Mouse (Mus musculus) embryonic facial prominence, embryonic 14.5 days (tissue): ENCODE results near the gene P2rx3. TPM values are rescaled to one million over a fixed set of nuclear protein-coding genes. Genes with fewer than 3 reads are reported as not detected.
A peak's percentile ranks its signal among the peaks of the same experiment; 100 is the strongest.

Experiments used
- ATAC-seq: fragments of 200-750 bp; cut with Nextera tagmentation; 2 replicates; pipeline ENCODE4 v1.8.0; 2017; ENCODE audit warnings: low read depth, moderate number of reproducible peaks, moderate TSS enrichment
- DNase-seq: peaks from one replicate; pipeline ENCODE4 v3.0.0-alpha.2; 2015; ENCODE audit warnings: low spot score
- H3K27ac ChIP-seq: fragments of 300-500 bp; sonication (generic); replicated peaks from 2 replicates; pipeline ENCODE4 v1.5.1; 2014; ENCODE audit warnings: low read depth, mild to moderate bottlenecking, low read length, moderate library complexity
- H3K27me3 ChIP-seq: fragments of 300-500 bp; sonication (generic); replicated peaks from 2 replicates; pipeline ENCODE4 v1.6.1; 2014; ENCODE audit warnings: low read length; ENCODE audit not compliant: control insufficient read depth, insufficient read depth
- H3K36me3 ChIP-seq: fragments of 300-500 bp; sonication (generic); 2 replicates; pipeline ENCODE4 v1.6.1; 2014; ENCODE audit warnings: low read length, mixed read lengths; ENCODE audit not compliant: control insufficient read depth, insufficient read depth
- H3K4me1 ChIP-seq: fragments of 300-500 bp; sonication (generic); 2 replicates; pipeline ENCODE4 v1.6.1; 2014; ENCODE audit warnings: antibody characterized with exemption, low read length; ENCODE audit not compliant: control insufficient read depth, insufficient read depth
- H3K4me2 ChIP-seq: fragments of 300-500 bp; sonication (generic); 2 replicates; pipeline ENCODE4 v1.6.1; 2014; ENCODE audit warnings: low read depth, mild to moderate bottlenecking, low read length, moderate library complexity, mixed read lengths
- H3K4me3 ChIP-seq: fragments of 300-500 bp; sonication (generic); 2 replicates; pipeline ENCODE4 v1.5.1; 2014; ENCODE audit warnings: low read depth, mild to moderate bottlenecking, low read length
- H3K9ac ChIP-seq: fragments of 300-500 bp; sonication (generic); 2 replicates; pipeline ENCODE4 v1.6.1; 2014; ENCODE audit warnings: low read depth, mild to moderate bottlenecking, low read length, moderate library complexity, mixed read lengths
- H3K9me3 ChIP-seq: fragments of 300-500 bp; sonication (generic); 2 replicates; pipeline ENCODE4 v1.6.1; 2016; ENCODE audit warnings: low read length; ENCODE audit not compliant: control insufficient read depth
- WGBS: fragments of 180-500 bp; shearing (Covaris S2); extraction: QIAGEN DNeasy Blood & Tissue Kit; methylation state at CpG from one replicate; pipeline ENCODE4 v1.1.7; 2014; 5-methylcytosine and 5-hydroxymethylcytosine counted together
- polyA plus RNA-seq: library from polyadenylated mRNA; unstranded; fragments of >200 nt; fragmentation: Nextera tagmentation; extraction: Ambion mirVana; gene quantifications from 2 replicates; pipeline ENCODE4 v1.2.1, GENCODE M21; 2014

The P2rx3 gene
- polyA plus RNA-seq, 1 experiment from 2014 or later = 7.0 TPM

DNA sequence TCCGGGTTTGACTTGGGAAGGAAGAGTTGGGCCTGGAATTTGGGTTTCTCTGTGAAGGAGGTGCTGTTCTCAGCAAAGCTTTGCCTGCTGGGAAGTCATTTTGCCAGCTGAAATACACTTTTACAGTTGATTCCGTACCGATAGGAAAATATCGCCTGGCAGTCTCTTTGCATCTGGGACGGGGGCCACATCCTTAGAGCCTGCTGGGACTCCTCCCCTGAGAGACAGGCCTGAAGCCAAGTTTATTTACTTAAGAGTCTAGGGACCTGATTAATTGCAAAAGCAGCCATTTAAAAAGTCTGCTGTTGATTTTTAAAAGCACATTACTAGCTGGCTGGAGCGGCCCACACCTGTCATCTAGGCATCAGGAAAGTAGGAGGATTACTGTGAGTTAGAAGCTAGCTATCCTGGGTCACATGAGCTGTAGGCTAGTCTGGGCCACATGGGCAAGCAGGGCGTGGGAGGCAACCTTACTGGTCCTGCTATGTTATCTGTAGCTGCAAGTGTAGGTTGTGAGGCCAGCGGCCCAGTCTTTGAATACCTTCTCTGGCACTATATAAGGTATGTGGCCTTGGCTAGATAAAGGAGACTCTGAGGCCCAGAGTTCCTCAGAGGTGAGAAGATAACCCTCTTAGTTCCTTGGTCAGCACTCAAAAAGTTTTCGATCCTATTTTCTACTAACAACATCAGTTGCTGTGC, 25.2 kb downstream of the P2rx3 start:
- H3K9me3 ChIP-seq = no peaks in the 10 kb centered on the region
- 0 out of 2 replicates have a peak, but pooled peaks cover 3% of the 10 kb centered on the region for H3K4me1 ChIP-seq
- DNase-seq (peak; percentile 32), ATAC-seq (no peak)
- H3K4me2 ChIP-seq = no peak overlapping the region
- WGBS = 60% methylated on average over 9 of the region's 9 CpGs
- H3K27me3 ChIP-seq = no peaks in the 10 kb centered on the region
- no peak overlapping the region for H3K9ac ChIP-seq
- no peaks in the 10 kb centered on the region for H3K36me3 ChIP-seq
- H3K27ac ChIP-seq = no peak overlapping the region
- H3K4me3 ChIP-seq = no peak overlapping the region

GRCm38 (mm10) chr2:85009212-85009611, 28.1 kb downstream of the P2rx3 start:
- H3K4me2 ChIP-seq = no peak overlapping the region
- no peaks in the 10 kb centered on the region for H3K27me3 ChIP-seq
- H3K4me1 ChIP-seq = 0 out of 2 replicates have a peak, but pooled peaks cover 3% of the 10 kb centered on the region
- WGBS = 58% methylated on average over 2 of the region's 2 CpGs
- DNase-seq (no peak), ATAC-seq (no peak)
- H3K36me3 ChIP-seq = no peaks in the 10 kb centered on the region
- no peak overlapping the region for H3K27ac ChIP-seq
- no peak overlapping the region for H3K4me3 ChIP-seq
- H3K9ac ChIP-seq = no peak overlapping the region
- no peaks in the 10 kb centered on the region for H3K9me3 ChIP-seq

- Histone ChIP-seq H3K9me3 (no peaks in the 10 kb centered on the region), H3K4me3 (no peak overlapping the region), H3K36me3 (no peaks in the 10 kb centered on the region), H3K4me2 (no peak overlapping the region), H3K4me1 (0 out of 2 replicates have a peak, but pooled peaks cover 3% of the 10 kb centered on the region), H3K27ac (no peak overlapping the region), H3K27me3 (no peaks in the 10 kb centered on the region), H3K9ac (no peak overlapping the region)
- DNase-seq = no peak
- WGBS = 26% methylated on average over 4 of the region's 4 CpGs
- no peak for ATAC-seq
Observed at GRCm38 (mm10) chr2:85007729-85008128, 29.5 kb downstream of the P2rx3 start.

DNA sequence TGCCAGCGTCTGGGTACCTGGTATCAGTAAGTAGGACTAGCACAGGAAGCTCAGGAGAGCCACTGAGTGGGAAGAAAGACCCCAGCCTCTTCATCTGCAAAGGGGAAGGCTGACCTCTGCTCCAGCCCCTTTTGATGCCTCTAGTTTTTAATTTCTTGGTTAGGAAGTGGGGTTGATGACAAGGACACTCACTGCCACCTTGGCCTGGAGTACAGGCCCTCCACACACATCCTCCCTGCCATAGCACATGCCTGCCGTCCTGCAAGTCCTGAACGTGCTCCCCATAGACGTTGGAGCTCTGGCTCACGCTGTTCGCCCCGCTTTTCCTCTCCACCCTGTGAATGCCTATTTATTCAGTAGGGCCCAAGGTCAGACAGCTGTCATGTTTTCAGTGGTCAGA, 30.7 kb downstream of the P2rx3 start:
- H3K36me3 ChIP-seq = no peaks in the 10 kb centered on the region
- no peaks in the 10 kb centered on the region for H3K4me1 ChIP-seq
- H3K4me2 ChIP-seq = no peak overlapping the region
- 79% methylated on average over 7 of the region's 7 CpGs for WGBS
- no peak for DNase-seq
- H3K27ac ChIP-seq = no peak overlapping the region
- H3K27me3 ChIP-seq = no peaks in the 10 kb centered on the region
- ATAC-seq = no peak
- H3K9ac ChIP-seq = no peak overlapping the region
- H3K9me3 ChIP-seq = no peaks in the 10 kb centered on the region
- no peak overlapping the region for H3K4me3 ChIP-seq

DNA sequence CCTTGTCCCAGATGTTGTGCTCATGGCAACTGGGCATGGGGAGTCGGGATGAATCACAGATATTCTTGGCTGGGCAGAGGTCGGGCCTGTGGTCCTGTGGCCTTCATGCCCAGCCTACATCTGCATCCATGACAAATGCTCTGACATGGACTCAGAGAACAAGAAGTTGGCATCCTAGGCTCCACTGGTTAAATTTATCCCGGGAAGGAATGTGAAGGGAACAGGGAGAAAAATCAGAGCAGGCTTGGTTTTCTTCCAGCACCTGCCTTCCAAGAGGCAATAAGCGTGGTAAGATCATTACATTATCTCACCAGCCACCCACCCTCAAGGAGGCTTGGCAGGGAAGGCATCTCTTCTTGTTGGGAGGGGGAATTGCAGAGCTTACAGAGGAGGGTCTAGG, 32.9 kb downstream of the P2rx3 start:
- DNase-seq (no peak), ATAC-seq (no peak)
- Histone ChIP-seq H3K4me2 (no peak overlapping the region), H3K4me1 (no peaks in the 10 kb centered on the region), H3K9me3 (no peaks in the 10 kb centered on the region), H3K27me3 (no peaks in the 10 kb centered on the region), H3K9ac (no peak overlapping the region), H3K27ac (no peak overlapping the region), H3K36me3 (no peaks in the 10 kb centered on the region), H3K4me3 (no peak overlapping the region)
- WGBS = 80% methylated on average over 4 of the region's 4 CpGs

DNA sequence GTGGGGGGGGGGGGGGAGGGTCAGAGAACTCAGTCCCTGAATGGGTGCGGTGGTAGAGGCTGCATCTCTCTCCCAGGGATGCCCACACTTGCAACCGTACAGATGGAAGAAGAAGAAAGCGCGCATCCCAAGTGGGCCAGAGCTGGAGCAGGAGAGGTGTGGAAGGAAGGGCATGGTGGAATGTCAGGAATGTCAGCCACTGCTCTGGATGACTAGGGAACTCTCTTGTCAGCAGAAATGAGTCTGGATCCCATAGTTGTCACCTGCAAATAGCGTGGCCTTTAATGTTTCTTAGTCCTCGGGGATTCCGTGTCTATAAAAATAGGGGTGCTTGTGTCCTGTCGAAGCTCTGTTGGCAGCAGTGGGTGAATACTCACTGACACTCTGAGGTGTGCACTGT, 34.7 kb downstream of the P2rx3 start:
- ATAC-seq (no peak), DNase-seq (no peak)
- Histone ChIP-seq H3K27ac (no peak overlapping the region), H3K4me2 (no peak overlapping the region), H3K4me3 (no peak overlapping the region), H3K27me3 (no peaks in the 10 kb centered on the region), H3K36me3 (no peaks in the 10 kb centered on the region), H3K9me3 (no peaks in the 10 kb centered on the region), H3K4me1 (no peaks in the 10 kb centered on the region), H3K9ac (no peak overlapping the region)
- WGBS = 71% methylated on average over 8 of the region's 8 CpGs

GRCm38 (mm10) chr2:85001497-85001896, 35.8 kb downstream of the P2rx3 start:
- H3K4me3 ChIP-seq = no peak overlapping the region
- ATAC-seq (no peak), DNase-seq (peak; percentile 9)
- H3K4me2 ChIP-seq = no peak overlapping the region
- WGBS = 70% methylated on average over 13 of the region's 13 CpGs
- no peaks in the 10 kb centered on the region for H3K27me3 ChIP-seq
- H3K36me3 ChIP-seq = no peaks in the 10 kb centered on the region
- no peaks in the 10 kb centered on the region for H3K4me1 ChIP-seq
- no peaks in the 10 kb centered on the region for H3K9me3 ChIP-seq
- no peak overlapping the region for H3K27ac ChIP-seq
- H3K9ac ChIP-seq = no peak overlapping the region

GRCm38 (mm10) chr2:84999486-85000181, 37.6 kb downstream of the P2rx3 start:
- DNase-seq = peak; percentile 36
- no peaks in the 10 kb centered on the region for H3K4me1 ChIP-seq
- no peak overlapping the region for H3K4me2 ChIP-seq
- no peaks in the 10 kb centered on the region for H3K36me3 ChIP-seq
- H3K9ac ChIP-seq = no peak overlapping the region
- no peak overlapping the region for H3K4me3 ChIP-seq
- no peaks in the 10 kb centered on the region for H3K9me3 ChIP-seq
- 74% methylated on average over 3 of the region's 3 CpGs for WGBS
- no peak for ATAC-seq
- H3K27ac ChIP-seq = no peak overlapping the region
- H3K27me3 ChIP-seq = no peaks in the 10 kb centered on the region

- no peak for DNase-seq
- Histone ChIP-seq H3K36me3 (no peaks in the 10 kb centered on the region), H3K27me3 (no peaks in the 10 kb centered on the region), H3K4me3 (no peak overlapping the region), H3K4me1 (no peaks in the 10 kb centered on the region), H3K9ac (no peak overlapping the region), H3K4me2 (no peak overlapping the region), H3K9me3 (no peaks in the 10 kb centered on the region), H3K27ac (no peak overlapping the region)
- no peak for ATAC-seq
- WGBS = 76% methylated on average over 2 of the region's 2 CpGs
Observed at GRCm38 (mm10) chr2:84996376-84996775, 40.9 kb downstream of the P2rx3 start.
